Mouse (Mus musculus) cerebellum, adult 11 months (tissue): Measurements from ENCODE around the gene Gm20388.

Experiments
- DNase-seq: peaks from one replicate; pipeline ENCODE4 v3.0.0; 2022

The Gm20388 gene

GRCm38 (mm10) chr8:123283991-123284390 is 3373.3 kb downstream of the Gm20388 start:
- DNase-seq, result no peak

DNA sequence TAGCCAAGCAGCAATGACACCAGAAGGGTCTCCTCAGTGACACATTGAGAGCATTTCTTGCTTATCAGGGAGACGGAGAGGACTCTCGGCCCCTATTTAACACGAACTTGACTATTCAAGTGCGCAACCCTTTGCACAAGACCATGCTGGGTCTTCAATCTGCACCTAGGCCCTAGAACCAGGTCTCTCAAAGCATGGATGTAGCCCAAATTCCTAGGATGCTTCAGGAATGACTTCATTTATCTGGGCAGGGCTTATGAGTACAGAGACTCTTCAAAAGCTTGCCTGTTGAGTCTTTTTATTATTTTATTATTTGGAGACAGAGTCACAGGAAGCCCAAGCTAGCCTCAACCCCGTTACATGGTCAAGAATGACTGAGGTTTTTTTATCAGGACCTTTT is 3373.9 kb downstream of the Gm20388 start:
- DNase-seq, result no peak

DNA sequence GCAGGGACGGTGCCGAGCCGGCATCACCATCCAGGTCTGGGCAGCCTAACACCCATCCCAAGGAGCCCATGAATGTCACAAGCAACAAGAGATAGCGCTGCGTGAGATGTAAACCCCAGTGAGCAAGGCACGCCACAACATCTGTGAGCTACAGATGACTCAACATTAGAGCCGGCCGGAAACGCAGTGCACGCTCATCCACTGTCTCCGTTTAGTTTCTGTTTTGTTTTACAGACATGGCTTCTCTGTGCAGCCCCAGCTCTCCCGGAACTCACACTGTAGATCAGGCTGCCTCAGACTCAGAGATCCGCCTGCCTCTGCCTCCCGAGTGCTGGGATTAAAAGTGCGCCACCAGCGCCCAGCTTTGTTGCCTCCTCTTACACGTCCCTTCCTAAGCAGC is 3376.7 kb downstream of the Gm20388 start:
- DNase-seq, result no peak

DNA sequence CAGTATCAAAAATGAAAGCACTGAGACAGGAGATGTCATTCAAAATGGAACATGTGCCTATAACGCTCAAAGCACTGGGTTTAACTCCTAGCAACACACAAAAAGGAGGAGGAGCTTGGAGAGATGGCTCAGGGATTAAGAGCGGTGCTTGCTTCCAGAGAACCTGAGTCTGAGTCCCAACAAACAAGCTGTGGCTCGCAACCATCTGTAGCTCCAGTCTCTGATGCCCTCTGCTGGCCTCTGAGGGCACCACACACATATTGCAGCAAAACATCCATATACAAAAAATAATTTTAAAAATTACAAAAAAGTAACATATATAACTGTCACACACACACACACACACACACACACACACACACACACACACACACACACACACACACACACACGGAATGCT is 3379.5 kb downstream of the Gm20388 start:
- no peak for DNase-seq

GRCm38 (mm10) chr8:123290679-123291078 is 3380.0 kb downstream of the Gm20388 start:
- DNase-seq, result no peak

GRCm38 (mm10) chr8:123291716-123292115 is 3381.1 kb downstream of the Gm20388 start:
- no peak for DNase-seq

DNA sequence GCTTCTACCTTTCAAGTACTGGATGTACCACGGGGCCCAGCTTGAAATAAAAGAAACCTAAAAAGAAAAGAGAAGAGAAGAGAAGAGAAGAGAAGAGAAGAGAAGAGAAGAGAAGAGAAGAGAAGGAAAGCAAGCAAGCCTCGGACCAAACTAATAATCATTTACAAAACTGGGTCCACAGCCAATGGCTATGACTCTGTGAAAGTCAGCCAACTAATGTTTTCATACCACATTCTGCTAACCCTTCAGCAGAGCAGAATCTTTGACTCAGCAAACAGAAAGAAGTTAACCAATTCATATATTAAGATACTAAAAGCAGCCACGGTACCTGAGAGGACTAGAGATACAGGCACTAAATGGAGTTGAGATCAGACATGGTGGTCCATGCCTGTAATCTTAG is 3381.6 kb downstream of the Gm20388 start:
- DNase-seq, result no peak

DNA sequence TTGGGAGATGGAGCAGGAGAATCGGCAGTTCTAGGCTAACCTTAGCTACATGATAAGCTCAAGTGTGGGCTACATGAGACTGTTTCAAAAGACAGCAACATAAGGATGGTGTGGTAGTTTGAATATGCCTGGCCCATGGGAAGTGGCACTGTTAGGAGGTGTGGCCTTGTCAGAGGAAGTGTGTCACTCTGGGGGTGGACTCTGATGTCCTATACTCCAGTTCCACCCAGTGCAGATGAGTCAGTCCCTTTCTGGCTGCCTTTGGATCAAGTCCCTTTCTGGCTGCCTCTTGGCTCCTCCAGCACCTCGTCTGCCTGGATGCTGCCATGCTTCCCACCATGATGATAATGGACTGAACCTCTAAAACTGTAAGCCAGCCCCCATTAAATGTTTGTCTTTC is 3382.1 kb downstream of the Gm20388 start:
- no peak for DNase-seq

DNA sequence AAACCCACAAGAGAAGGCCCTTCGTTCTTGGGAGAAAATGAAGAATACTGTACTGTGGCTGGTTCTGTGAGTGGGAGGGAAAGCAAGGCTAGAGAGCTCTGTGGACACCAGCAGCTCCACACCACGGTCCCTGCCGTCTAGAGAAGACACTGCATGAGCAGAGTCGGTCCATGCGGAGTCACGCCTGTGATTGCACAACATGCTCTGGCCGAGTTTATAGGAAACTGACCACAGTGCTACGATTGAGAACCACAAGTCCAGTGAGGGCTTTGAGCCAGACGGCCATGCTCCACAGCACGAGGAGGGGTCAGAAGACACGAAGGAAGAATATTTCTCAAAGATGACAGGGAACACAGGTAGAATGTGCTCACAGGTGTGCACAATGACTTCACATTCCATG is 3387.7 kb downstream of the Gm20388 start:
- no peak for DNase-seq

GRCm38 (mm10) chr8:123308738-123309137 is 3398.1 kb downstream of the Gm20388 start:
- DNase-seq, result no peak

GRCm38 (mm10) chr8:123317781-123318466 is 3407.3 kb downstream of the Gm20388 start:
- no peak for DNase-seq

DNA sequence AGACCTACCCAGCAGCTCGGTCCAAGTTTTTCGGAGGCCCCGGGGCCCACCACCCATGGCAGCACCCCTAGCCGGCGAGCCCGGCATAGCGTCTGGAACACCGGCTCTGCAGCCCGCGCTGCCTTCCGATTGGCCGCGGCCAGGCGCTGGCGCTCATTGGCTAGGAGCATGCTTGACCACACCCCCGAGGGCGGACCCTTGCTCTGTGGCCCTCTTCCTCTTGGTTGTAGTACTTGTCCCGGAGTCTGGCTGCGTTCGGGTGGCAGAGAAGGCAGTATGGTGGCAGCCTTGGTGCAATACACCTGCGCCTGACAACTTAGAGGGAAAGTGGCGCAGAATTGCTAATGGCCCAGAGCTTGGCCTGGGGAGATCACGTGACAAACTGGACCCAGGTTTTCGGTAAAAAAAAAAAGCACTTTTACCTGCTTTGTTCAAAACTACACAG is 3407.8 kb downstream of the Gm20388 start, which contains the start of gene Fanca:
Fanca (minus strand) TSS at position 110 of the 445 bp plus-strand sequence.
- DNase-seq, result peak; percentile 89

- peak; percentile 45 for DNase-seq
Measured at GRCm38 (mm10) chr8:123319522-123320164, 3409.0 kb downstream of the Gm20388 start.

DNA sequence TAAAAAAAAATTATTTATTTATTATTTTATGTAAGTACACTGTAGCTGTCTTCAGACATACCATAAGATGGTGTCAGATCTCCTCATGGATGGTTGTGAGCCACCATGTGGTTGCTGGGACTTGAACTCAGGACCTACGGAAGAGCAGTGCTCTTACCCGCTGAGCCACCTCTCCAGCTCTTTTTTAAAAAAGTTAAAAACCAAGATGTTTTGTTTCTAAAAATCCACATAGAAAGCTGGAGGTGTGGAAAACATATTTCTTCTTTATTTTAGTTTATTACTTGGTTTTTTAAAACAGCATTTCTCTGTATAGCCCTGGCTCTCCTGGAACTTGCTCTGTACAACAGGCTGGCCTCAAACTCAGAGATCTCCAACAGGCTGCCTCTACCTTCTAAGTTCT is 3417.9 kb downstream of the Gm20388 start:
- no peak for DNase-seq

DNA sequence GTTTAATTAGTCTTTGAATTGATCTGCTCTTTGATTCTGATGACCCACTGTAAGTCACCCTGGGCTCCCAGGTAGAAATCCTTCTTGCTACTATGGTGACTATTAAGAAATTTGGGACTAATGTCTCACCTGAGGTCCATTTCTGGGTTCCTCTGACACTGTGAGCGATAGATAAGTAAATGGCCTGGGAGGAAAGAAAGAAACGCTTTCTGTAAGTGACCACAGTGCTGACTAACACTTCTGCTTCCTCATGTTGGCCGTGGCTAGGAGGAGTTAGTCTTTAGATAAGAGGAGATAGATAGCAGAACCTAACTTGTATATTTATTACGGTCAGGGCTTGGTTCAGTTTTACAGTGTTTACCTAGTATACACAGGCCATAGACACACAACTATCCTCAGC is 3418.7 kb downstream of the Gm20388 start:
- no peak for DNase-seq

DNA sequence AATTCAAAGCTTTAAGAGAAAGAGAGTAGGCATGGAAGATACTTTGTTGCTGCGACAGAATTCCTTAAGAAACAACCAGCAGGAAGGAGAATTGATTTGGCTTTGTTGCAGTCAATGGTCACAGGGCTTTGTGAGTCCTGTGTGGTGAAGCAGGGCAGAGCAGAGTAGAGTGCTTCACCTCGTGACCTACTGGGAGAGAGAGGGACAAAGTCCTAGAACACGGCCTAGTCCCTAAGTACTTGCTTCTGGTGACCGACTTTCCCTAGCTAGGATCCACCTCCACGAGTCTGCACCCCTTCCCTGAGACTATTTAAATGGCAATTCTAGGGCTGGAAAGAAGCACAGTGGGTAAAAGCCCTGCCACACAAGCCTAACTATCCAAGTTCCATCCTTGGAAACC is 3419.3 kb downstream of the Gm20388 start:
- no peak for DNase-seq

GRCm38 (mm10) chr8:123330701-123331100 is 3420.1 kb downstream of the Gm20388 start:
- DNase-seq, result no peak

DNA sequence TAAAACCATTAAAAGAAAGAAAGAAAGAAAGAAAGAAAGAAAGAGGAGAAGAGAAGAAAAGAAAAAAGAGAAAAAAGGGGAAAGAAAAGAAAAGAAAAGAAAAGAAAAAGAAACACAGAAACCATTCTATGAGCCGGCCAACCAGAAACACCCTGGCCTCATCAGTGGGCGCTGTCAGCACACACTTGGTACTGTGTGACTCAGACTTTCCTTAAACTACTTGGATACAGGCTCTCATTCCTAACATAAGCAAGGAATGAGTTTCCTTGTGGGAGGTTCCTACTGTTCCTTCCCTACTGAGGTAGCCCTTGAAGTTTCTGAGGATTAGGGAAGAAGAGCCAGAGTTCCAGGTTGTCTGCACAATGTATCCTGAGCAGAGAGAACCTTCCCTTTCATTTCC is 3420.7 kb downstream of the Gm20388 start:
- no peak for DNase-seq

- DNase-seq, result no peak
Measured at GRCm38 (mm10) chr8:123331810-123332209, 3421.2 kb downstream of the Gm20388 start.

GRCm38 (mm10) chr8:123332262-123333090 is 3421.8 kb downstream of the Gm20388 start, which contains the start of gene Spire2:
Gene Spire2 (plus strand): TSS chr8:123332713.
- peak; percentile 78 for DNase-seq

- DNase-seq, result no peak
Measured at GRCm38 (mm10) chr8:123333091-123333587, 3422.5 kb downstream of the Gm20388 start.

GRCm38 (mm10) chr8:123333864-123334263 is 3423.2 kb downstream of the Gm20388 start:
- no peak for DNase-seq

DNA sequence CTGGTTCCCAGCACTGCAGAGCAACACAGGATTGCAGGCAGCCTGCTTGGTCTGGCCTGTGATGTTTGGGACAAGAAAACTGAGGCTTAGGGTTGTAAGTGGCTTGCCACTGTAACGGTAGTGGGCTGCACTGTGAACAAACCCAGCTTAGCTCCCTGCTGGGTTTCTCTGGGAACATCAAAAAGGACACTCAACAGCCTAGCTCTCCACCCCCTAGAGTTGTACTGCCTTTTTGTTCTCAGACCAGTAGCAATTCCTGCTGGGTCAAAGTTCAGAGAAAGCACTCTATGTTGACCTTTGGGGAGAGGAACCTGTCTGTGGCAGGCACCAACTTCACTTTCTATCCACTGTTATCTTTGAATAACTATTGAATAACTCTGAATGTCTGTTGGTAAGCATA is 3423.8 kb downstream of the Gm20388 start:
- DNase-seq, result no peak
